Mouse (Mus musculus) kidney, postnatal 0 days (tissue): ENCODE measurements at regions not wholly inside any gene's neighbourhood (a gene's known extent, or its start where the extent isn't known, plus 50 kb on each side); places are given as distances from the start of the nearest gene placed in this dataset.
A peak's percentile ranks its signal among the peaks of the same experiment; 100 is the strongest.

Experiments
- ATAC-seq: fragments of 200-750 bp; cut with Nextera tagmentation; replicated peaks from 2 replicates; pipeline ENCODE4 v1.8.0; 2017; ENCODE audit warnings: low read depth, moderate number of reproducible peaks, moderate TSS enrichment, moderate library complexity; ENCODE audit not compliant: low FRiP score
- DNase-seq: peaks from one replicate; pipeline ENCODE4 v3.0.0-alpha.2; 2016; ENCODE audit warnings: low spot score
- H3K27ac ChIP-seq: fragments of 300-500 bp; sonication (generic); 2 replicates; pipeline ENCODE4 v1.5.1; 2014; ENCODE audit warnings: mild to moderate bottlenecking
- H3K27me3 ChIP-seq: fragments of 300-500 bp; sonication (generic); 2 replicates; pipeline ENCODE4 v1.6.1; 2014; ENCODE audit warnings: low read length, mixed read lengths; ENCODE audit not compliant: insufficient read depth
- H3K36me3 ChIP-seq: fragments of 300-500 bp; sonication (generic); 2 replicates; pipeline ENCODE4 v1.6.1; 2014; ENCODE audit warnings: low read length, mixed read lengths; ENCODE audit not compliant: insufficient read depth
- H3K4me1 ChIP-seq: fragments of 300-500 bp; sonication (generic); replicated peaks from 2 replicates; pipeline ENCODE4 v1.6.1; 2014; ENCODE audit warnings: antibody characterized with exemption, low read length, mixed read lengths; ENCODE audit not compliant: insufficient read depth
- H3K4me2 ChIP-seq: fragments of 300-500 bp; sonication (generic); 2 replicates; pipeline ENCODE4 v1.6.1; 2014; ENCODE audit warnings: mild to moderate bottlenecking, low read length, moderate library complexity, mixed read lengths
- H3K4me3 ChIP-seq: fragments of 300-500 bp; sonication (generic); replicated peaks from 2 replicates; pipeline ENCODE4 v1.5.1; 2014; ENCODE audit warnings: low read depth, low read length
- H3K9ac ChIP-seq: fragments of 300-500 bp; sonication (generic); 2 replicates; pipeline ENCODE4 v1.6.1; 2014; ENCODE audit warnings: low read depth, low read length
- H3K9me3 ChIP-seq: fragments of 300-500 bp; sonication (generic); replicated peaks from 2 replicates; pipeline ENCODE4 v1.6.1; 2016; ENCODE audit warnings: low read length, inconsistent platforms, mixed read lengths
- CTCF ChIP-seq: IDR thresholded peaks from 2 replicates; pipeline ENCODE4 v1.5.1; 2016; ENCODE audit warnings: antibody characterized with exemption, low read depth, mild to moderate bottlenecking, moderate library complexity
- WGBS: fragments of 180-500 bp; shearing (Covaris S2); extraction: QIAGEN DNeasy Blood & Tissue Kit; methylation state at CpG from one replicate; pipeline ENCODE4 v1.1.7; 2014; 5-methylcytosine and 5-hydroxymethylcytosine counted together

- 19% methylated on average over 27 of the region's 27 CpGs for WGBS
- peaks cover 25% of the 10 kb centered on the region for H3K4me1 ChIP-seq
- ATAC-seq: peak; percentile 33
- H3K27ac ChIP-seq: peak overlapping the region; percentile 80
- no peak for TF ChIP-seq CTCF
- no peaks in the 10 kb centered on the region for H3K9me3 ChIP-seq
- no peak overlapping the region for H3K9ac ChIP-seq
- peak overlapping the region; percentile 24 for H3K4me3 ChIP-seq
- no peaks in the 10 kb centered on the region for H3K36me3 ChIP-seq
- no peaks in the 10 kb centered on the region for H3K27me3 ChIP-seq
- peak; percentile 90 for DNase-seq
- peak overlapping the region; percentile 77 for H3K4me2 ChIP-seq
These were observed 51.9 kb upstream of the Foxp4 start for GRCm38 (mm10) chr17:47976061-47976998.

GRCm38 (mm10) chr17:47975281-47976060 lies 51.0 kb upstream of the Foxp4 start:
- no peak for TF ChIP-seq CTCF
- H3K4me3 ChIP-seq: peak overlapping the region; percentile 24
- peaks cover 25% of the 10 kb centered on the region for H3K4me1 ChIP-seq
- H3K36me3 ChIP-seq: no peaks in the 10 kb centered on the region
- ATAC-seq (no peak), DNase-seq (peak; percentile 83)
- no peaks in the 10 kb centered on the region for H3K9me3 ChIP-seq
- peak overlapping the region; percentile 46; the same call in 1 of the 2 replicates for H3K9ac ChIP-seq
- 2% methylated on average over 36 of the region's 37 CpGs for WGBS
- peak overlapping the region; percentile 77 for H3K4me2 ChIP-seq
- H3K27ac ChIP-seq: peak overlapping the region; percentile 80
- no peaks in the 10 kb centered on the region for H3K27me3 ChIP-seq

GRCm38 (mm10) chr17:47974503-47974902 lies 50.1 kb upstream of the Foxp4 start:
- Histone ChIP-seq H3K27ac (peak overlapping the region; percentile 73), H3K4me3 (peak overlapping the region; percentile 23), H3K9me3 (no peaks in the 10 kb centered on the region), H3K27me3 (no peaks in the 10 kb centered on the region), H3K4me1 (peaks cover 25% of the 10 kb centered on the region), H3K4me2 (peak overlapping the region; percentile 77), H3K36me3 (no peaks in the 10 kb centered on the region), H3K9ac (0 out of 2 replicates have a peak overlapping the region, but pooled peaks have one; percentile 40)
- WGBS: 7% methylated on average over 13 of the region's 13 CpGs
- ATAC-seq (no peak), DNase-seq (no peak)
- no peak for TF ChIP-seq CTCF
